Mouse (Mus musculus) neural tube, embryonic 15.5 days (tissue): Measurements from ENCODE around the gene Rnf6. TPM values are rescaled to one million over a fixed set of nuclear protein-coding genes. Genes with fewer than 3 reads are reported as not detected.

Experiments used
- ATAC-seq: fragments of 200-750 bp; cut with Nextera tagmentation; 2 replicates; pipeline ENCODE4 v1.8.0; 2017; ENCODE audit warnings: mild to moderate bottlenecking, moderate TSS enrichment, moderate library complexity; ENCODE audit not compliant: low FRiP score
- H3K27ac ChIP-seq: fragments of 300-500 bp; sonication (generic); replicated peaks from 2 replicates; pipeline ENCODE4 v1.5.1; 2015; ENCODE audit warnings: mild to moderate bottlenecking, inconsistent platforms
- H3K27me3 ChIP-seq: fragments of 300-500 bp; sonication (generic); replicated peaks from 2 replicates; pipeline ENCODE4 v1.6.1; 2015; ENCODE audit warnings: inconsistent platforms
- H3K36me3 ChIP-seq: fragments of 300-500 bp; sonication (generic); 2 replicates; pipeline ENCODE4 v1.6.1; 2015; ENCODE audit warnings: inconsistent platforms
- H3K4me1 ChIP-seq: fragments of 300-500 bp; sonication (generic); 2 replicates; pipeline ENCODE4 v1.6.1; 2015; ENCODE audit warnings: inconsistent platforms
- H3K4me2 ChIP-seq: fragments of 300-500 bp; sonication (generic); 2 replicates; pipeline ENCODE4 v1.6.1; 2015; ENCODE audit warnings: inconsistent platforms, mild to moderate bottlenecking, moderate library complexity
- H3K4me3 ChIP-seq: fragments of 300-500 bp; sonication (generic); replicated peaks from 2 replicates; pipeline ENCODE4 v1.5.1; 2015; ENCODE audit warnings: mild to moderate bottlenecking, inconsistent platforms
- H3K9ac ChIP-seq: fragments of 300-500 bp; sonication (generic); replicated peaks from 2 replicates; pipeline ENCODE4 v1.6.1; 2015; ENCODE audit warnings: mild to moderate bottlenecking, inconsistent platforms
- H3K9me3 ChIP-seq: fragments of 300-500 bp; sonication (generic); replicated peaks from 2 replicates; pipeline ENCODE4 v1.6.1; 2016; ENCODE audit warnings: inconsistent platforms
- WGBS: fragments of 180-500 bp; shearing (Covaris S2); methylation state at CpG from one replicate; pipeline ENCODE4 v1.1.7; 2015; ENCODE audit warnings: mixed read lengths; 5-methylcytosine and 5-hydroxymethylcytosine counted together
- polyA plus RNA-seq: library from polyadenylated mRNA; unstranded; fragments of >200 nt; fragmentation: Nextera tagmentation; extraction: Ambion mirVana; gene quantifications from 2 replicates; pipeline ENCODE4 v1.2.1, GENCODE M21; 2015

The Rnf6 gene
- polyA plus RNA-seq, 1 experiment from 2014 or later = 29.2 TPM

DNA sequence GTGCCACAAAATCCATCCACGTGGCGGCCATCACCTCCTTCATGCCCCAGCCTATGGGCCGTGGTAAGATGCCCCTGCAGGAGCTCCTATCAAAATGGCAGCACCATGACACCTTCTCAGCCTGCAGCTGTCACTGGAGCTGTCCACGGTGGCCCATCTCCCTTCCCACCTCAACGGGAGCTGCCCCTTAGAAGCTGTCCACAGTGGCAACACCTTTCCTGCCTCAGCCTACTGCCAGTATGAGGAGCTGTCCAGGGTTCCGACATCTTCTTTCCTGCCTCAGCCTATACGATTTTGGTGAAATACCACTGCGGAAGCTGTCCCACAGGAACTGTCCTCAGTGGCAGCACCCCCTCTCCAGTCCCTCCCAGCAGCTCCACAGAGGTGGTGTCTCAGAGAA is 6.1 kb upstream of the Rnf6 start:
- Histone ChIP-seq H3K9ac (no peak overlapping the region), H3K27ac (no peak overlapping the region), H3K4me1 (peaks cover 9% of the 10 kb centered on the region), H3K9me3 (no peaks in the 10 kb centered on the region), H3K4me3 (no peak overlapping the region), H3K4me2 (no peak overlapping the region), H3K36me3 (no peaks in the 10 kb centered on the region), H3K27me3 (no peaks in the 10 kb centered on the region)
- no peak for ATAC-seq
- WGBS = 90% methylated on average over 8 of the region's 8 CpGs

DNA sequence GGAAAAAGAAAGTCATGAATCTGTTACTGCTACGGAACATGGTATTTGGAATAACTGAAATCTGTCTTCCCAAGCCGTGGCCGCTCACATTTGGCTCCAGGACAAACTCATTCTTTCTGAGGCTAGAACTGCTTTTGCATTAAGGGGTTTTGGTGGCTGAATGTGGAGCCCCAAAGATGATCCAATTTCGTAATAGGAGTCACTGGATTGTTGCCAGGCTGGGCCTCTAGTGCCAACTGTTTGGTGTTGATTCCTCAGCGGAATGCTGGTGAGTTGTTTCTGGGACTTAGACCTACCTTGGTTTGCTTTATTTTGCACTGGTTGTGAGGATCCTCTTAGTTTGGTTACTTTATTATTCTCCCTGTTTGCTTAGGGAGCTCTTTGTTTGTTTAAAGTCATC is 2.4 kb upstream of the Rnf6 start:
- WGBS = 82% methylated on average over 5 of the region's 5 CpGs

GRCm38 (mm10) chr5:146221722-146222121 is 367 bp upstream of the Rnf6 start:
- Histone ChIP-seq H3K36me3 (peaks cover 14% of the 10 kb centered on the region), H3K27me3 (no peaks in the 10 kb centered on the region), H3K9ac (peak overlapping the region; percentile 83), H3K27ac (peak overlapping the region; percentile 99), H3K4me1 (peaks cover 23% of the 10 kb centered on the region), H3K4me3 (peak overlapping the region; percentile 92), H3K9me3 (no peaks in the 10 kb centered on the region), H3K4me2 (peak overlapping the region; percentile 74)
- 24% methylated on average over 6 of the region's 6 CpGs for WGBS
- ATAC-seq = no peak

More for the DNA sequence above, 2.4 kb upstream of the Rnf6 start:
- H3K4me2 ChIP-seq = no peak overlapping the region
- no peak for ATAC-seq
- H3K27ac ChIP-seq = no peak overlapping the region
- H3K9me3 ChIP-seq = no peaks in the 10 kb centered on the region
- no peak overlapping the region for H3K4me3 ChIP-seq
- H3K36me3 ChIP-seq = no peaks in the 10 kb centered on the region
- no peak overlapping the region for H3K9ac ChIP-seq
- H3K27me3 ChIP-seq = no peaks in the 10 kb centered on the region
- peaks cover 23% of the 10 kb centered on the region for H3K4me1 ChIP-seq

GRCm38 (mm10) chr5:146220501-146220878 is 865 bp downstream of the Rnf6 start:
- Histone ChIP-seq H3K4me2 (peak overlapping the region; percentile 74), H3K9me3 (no peaks in the 10 kb centered on the region), H3K4me1 (peaks cover 23% of the 10 kb centered on the region), H3K27me3 (no peaks in the 10 kb centered on the region), H3K27ac (peak overlapping the region; percentile 99), H3K4me3 (peak overlapping the region; percentile 92), H3K36me3 (peaks cover 25% of the 10 kb centered on the region), H3K9ac (peak overlapping the region; percentile 83)
- 6% methylated on average over 13 of the region's 13 CpGs for WGBS
- peak; percentile 52 for ATAC-seq

DNA sequence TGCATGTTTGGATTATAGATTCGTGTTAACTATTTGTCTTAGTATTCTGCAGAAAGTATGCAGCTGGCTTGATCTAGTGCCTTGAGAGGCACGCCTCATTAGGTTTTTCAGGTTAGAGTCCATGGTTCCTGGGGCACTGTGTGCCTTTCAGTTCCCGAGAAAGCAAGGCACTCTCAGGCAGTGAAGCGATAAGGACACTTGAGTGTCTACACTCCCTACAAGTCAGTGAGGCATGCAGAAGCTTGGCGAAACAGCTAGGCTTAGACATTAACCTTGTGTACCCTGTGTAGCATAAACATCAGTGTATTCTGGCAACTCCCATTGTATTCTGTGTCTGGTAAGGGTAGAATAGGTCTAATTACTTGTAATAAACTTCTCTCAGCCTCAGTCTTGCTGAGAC is 15.8 kb downstream of the Rnf6 start:
- 95% methylated on average over 5 of the region's 5 CpGs for WGBS
- H3K9ac ChIP-seq = no peak overlapping the region
- no peak overlapping the region for H3K4me2 ChIP-seq

DNA sequence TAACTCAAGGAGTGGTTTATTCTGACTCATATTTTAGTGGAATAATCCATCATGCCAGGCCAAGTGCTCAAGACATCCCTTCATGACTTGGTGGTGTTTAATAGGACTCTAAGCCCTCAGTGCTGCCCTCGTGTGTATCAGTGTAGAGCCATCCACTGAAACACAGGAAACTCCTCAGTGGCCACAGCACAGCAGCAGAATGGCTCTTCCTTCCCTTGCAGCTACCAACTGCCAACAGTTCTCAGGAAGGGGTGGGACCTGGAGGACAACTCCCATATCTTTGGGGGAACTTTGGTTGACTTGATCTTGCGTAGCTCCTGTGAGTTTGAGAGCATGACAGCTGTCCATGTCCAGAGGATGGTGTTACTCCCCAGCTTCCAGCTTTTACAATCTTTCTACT is 17.4 kb downstream of the Rnf6 start:
- no peaks in the 10 kb centered on the region; the same call in 1 of the 2 replicates for H3K9me3 ChIP-seq
- H3K4me3 ChIP-seq = no peak overlapping the region
- no peak overlapping the region for H3K4me2 ChIP-seq
- WGBS = 89% methylated on average over 2 of the region's 2 CpGs
- peaks cover 76% of the 10 kb centered on the region for H3K36me3 ChIP-seq
- no peak for ATAC-seq
- H3K4me1 ChIP-seq = no peaks in the 10 kb centered on the region
- no peak overlapping the region for H3K27ac ChIP-seq
- H3K9ac ChIP-seq = no peak overlapping the region
- H3K27me3 ChIP-seq = no peaks in the 10 kb centered on the region

More for the DNA sequence above, 15.8 kb downstream of the Rnf6 start:
- Histone ChIP-seq H3K4me1 (no peaks in the 10 kb centered on the region), H3K36me3 (peaks cover 88% of the 10 kb centered on the region), H3K4me3 (no peak overlapping the region), H3K27ac (no peak overlapping the region), H3K27me3 (no peaks in the 10 kb centered on the region), H3K9me3 (no peaks in the 10 kb centered on the region; the same call in 1 of the 2 replicates)
- ATAC-seq = no peak

DNA sequence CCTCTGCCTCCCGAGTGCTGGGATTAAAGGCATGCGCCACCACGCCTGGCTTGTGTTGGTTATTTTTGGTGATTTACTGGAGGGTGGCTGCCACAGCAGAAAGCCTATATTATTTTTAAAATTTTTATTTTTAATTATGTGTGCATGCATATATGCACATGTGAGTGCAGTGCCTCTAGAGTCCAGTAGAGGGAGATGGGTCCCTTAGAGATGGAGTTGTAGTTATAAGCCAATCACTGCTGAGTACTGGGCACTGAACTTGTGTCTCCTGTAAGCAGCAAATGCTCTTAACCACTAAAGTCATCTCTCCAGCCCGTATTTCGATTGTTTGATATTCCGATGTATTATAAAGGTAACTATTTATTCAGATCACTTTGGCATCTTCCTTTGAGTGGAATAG is 20.8 kb downstream of the Rnf6 start:
- Histone ChIP-seq H3K36me3 (peaks cover 47% of the 10 kb centered on the region), H3K9ac (no peak overlapping the region), H3K4me3 (no peak overlapping the region), H3K27me3 (no peaks in the 10 kb centered on the region), H3K9me3 (no peaks in the 10 kb centered on the region; the same call in 1 of the 2 replicates), H3K4me1 (no peaks in the 10 kb centered on the region), H3K27ac (no peak overlapping the region), H3K4me2 (no peak overlapping the region)
- no peak for ATAC-seq
- 96% methylated on average over 6 of the region's 6 CpGs for WGBS

DNA sequence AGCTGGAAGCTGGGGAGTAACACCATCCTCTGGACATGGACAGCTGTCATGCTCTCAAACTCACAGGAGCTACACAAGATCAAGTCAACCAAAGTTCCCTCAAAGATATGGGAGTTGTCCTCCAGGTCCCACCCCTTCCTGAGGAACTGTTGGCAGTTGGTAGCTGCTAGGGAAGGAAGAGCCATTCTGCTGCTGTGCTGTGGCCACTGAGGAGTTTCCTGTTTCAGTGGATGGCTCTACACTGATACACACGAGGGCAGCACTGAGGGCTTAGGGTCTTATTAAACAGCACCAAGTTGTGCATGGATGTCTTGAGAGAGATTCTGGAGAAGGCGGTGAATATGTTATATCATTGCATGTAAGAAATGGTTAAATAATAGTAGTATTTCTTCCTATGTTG is 21.8 kb downstream of the Rnf6 start:
- Histone ChIP-seq H3K4me2 (no peak overlapping the region), H3K27ac (no peak overlapping the region), H3K27me3 (no peaks in the 10 kb centered on the region), H3K4me3 (no peak overlapping the region), H3K9me3 (no peaks in the 10 kb centered on the region; the same call in 1 of the 2 replicates), H3K4me1 (no peaks in the 10 kb centered on the region), H3K36me3 (peaks cover 37% of the 10 kb centered on the region), H3K9ac (no peak overlapping the region)
- 83% methylated on average over 2 of the region's 2 CpGs for WGBS
- no peak for ATAC-seq

DNA sequence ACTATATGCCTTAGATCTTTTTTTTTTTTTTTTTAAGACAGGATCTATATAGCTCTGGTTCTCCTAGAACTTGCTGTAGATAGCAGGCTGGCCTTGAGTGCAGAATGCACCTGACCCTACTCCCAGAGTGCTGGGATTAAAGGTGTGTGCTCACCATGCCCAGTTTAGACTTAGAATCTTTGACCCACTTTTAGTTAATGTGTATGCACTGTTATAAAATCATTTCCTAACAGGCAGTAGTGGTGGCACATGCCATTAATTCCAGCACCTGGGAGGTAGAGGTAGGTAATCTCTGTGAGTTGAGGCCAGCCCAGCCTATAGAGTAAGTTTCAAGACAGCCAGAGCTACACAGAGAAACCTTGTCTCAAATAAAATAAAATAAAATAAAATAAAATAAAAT is 22.3 kb downstream of the Rnf6 start:
- H3K27ac ChIP-seq = no peak overlapping the region
- H3K4me2 ChIP-seq = no peak overlapping the region
- no peak overlapping the region for H3K4me3 ChIP-seq
- no peaks in the 10 kb centered on the region; the same call in 1 of the 2 replicates for H3K9me3 ChIP-seq
- ATAC-seq = no peak
- H3K27me3 ChIP-seq = no peaks in the 10 kb centered on the region
- no peak overlapping the region for H3K9ac ChIP-seq
- no peaks in the 10 kb centered on the region for H3K4me1 ChIP-seq
- peaks cover 32% of the 10 kb centered on the region for H3K36me3 ChIP-seq

GRCm38 (mm10) chr5:146193360-146193759 is 28.0 kb downstream of the Rnf6 start:
- H3K9ac ChIP-seq = no peak overlapping the region
- no peak overlapping the region for H3K4me3 ChIP-seq
- WGBS = 83% methylated on average over 8 of the region's 8 CpGs
- H3K4me1 ChIP-seq = no peaks in the 10 kb centered on the region
- no peak for ATAC-seq
- peaks cover 4% of the 10 kb centered on the region; the same call in 1 of the 2 replicates for H3K36me3 ChIP-seq
- no peak overlapping the region for H3K4me2 ChIP-seq
- no peak overlapping the region for H3K27ac ChIP-seq
- H3K27me3 ChIP-seq = no peaks in the 10 kb centered on the region
- H3K9me3 ChIP-seq = no peaks in the 10 kb centered on the region

DNA sequence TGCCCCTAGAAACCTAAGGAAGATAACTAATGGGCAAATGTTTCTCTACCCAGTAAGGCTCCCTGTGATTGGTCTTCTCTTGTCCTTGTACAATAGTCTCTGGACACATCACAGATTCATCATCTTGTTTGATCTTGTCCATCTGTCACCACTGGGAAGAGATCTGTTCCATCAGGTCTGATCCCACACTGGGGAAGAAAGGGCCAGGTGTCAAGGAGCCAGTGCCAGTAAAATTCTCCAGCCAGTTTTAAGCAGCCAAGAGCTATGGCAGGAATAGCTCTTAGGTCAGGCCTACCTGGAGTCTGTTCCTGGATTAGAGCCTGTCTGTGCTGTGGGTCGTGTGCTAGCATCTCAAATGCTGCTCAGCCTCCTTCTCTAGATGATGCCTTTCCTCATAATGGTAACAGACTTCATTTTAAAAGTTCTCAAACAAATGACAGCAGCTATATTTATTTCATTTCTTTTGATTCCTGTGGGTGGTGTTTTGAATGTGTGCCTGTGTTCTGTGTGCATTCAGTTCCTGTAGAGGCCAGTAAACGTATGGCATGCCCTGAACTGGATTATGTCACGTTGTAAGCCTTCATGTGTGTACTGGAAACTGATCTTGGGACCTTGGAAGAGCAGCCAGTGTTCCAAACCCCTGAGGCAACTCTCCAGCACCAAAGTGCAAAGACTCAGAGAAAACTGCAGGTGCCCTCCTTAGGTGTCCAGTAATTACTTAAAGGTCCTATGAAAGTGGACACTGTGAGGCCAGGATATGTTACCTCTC is 30.7 kb downstream of the Rnf6 start:
- H3K9ac ChIP-seq = no peak overlapping the region
- no peaks in the 10 kb centered on the region for H3K36me3 ChIP-seq
- no peak overlapping the region for H3K4me3 ChIP-seq
- no peaks in the 10 kb centered on the region for H3K9me3 ChIP-seq
- no peaks in the 10 kb centered on the region for H3K4me1 ChIP-seq
- WGBS = 64% methylated on average over 3 of the region's 3 CpGs
- no peak overlapping the region for H3K4me2 ChIP-seq
- no peak overlapping the region for H3K27ac ChIP-seq
- no peak for ATAC-seq
- no peaks in the 10 kb centered on the region for H3K27me3 ChIP-seq

- H3K4me3 ChIP-seq = no peak overlapping the region
- 70% methylated on average over 4 of the region's 4 CpGs for WGBS
- H3K27me3 ChIP-seq = no peaks in the 10 kb centered on the region
These were observed 31.3 kb downstream of the Rnf6 start for GRCm38 (mm10) chr5:146190093-146190492.

More at GRCm38 (mm10) chr5:146190093-146190492, 31.3 kb downstream of the Rnf6 start:
- Histone ChIP-seq H3K36me3 (no peaks in the 10 kb centered on the region), H3K9ac (no peak overlapping the region), H3K4me2 (no peak overlapping the region), H3K27ac (no peak overlapping the region), H3K9me3 (no peaks in the 10 kb centered on the region), H3K4me1 (no peaks in the 10 kb centered on the region)
- no peak for ATAC-seq
